Mouse (Mus musculus) kidney, embryonic 14.5 days (tissue): ENCODE results near the gene Dlg2. TPM values are rescaled to one million over a fixed set of nuclear protein-coding genes. Genes with fewer than 3 reads are reported as not detected.

Experiments used
- ATAC-seq: fragments of 200-750 bp; cut with Nextera tagmentation; 2 replicates; pipeline ENCODE4 v1.8.0; 2017; ENCODE audit warnings: moderate number of reproducible peaks, mild to moderate bottlenecking, moderate TSS enrichment, moderate library complexity; ENCODE audit not compliant: low FRiP score, low TSS enrichment
- H3K27ac ChIP-seq: fragments of 300-500 bp; sonication (generic); 2 replicates; pipeline ENCODE4 v1.5.1; 2014; ENCODE audit warnings: low read depth, mild to moderate bottlenecking, low read length, moderate library complexity, mixed read lengths
- H3K27me3 ChIP-seq: fragments of 300-500 bp; sonication (generic); 2 replicates; pipeline ENCODE4 v1.6.1; 2014; ENCODE audit warnings: mild to moderate bottlenecking, low read length; ENCODE audit not compliant: control insufficient read depth, insufficient read depth
- H3K36me3 ChIP-seq: fragments of 300-500 bp; sonication (generic); 2 replicates; pipeline ENCODE4 v1.6.1; 2014; ENCODE audit warnings: low read length, mixed read lengths; ENCODE audit not compliant: control insufficient read depth, insufficient read depth
- H3K4me1 ChIP-seq: fragments of 300-500 bp; sonication (generic); 2 replicates; pipeline ENCODE4 v1.6.1; 2014; ENCODE audit warnings: low read length, mixed read lengths; ENCODE audit not compliant: control insufficient read depth, insufficient read depth
- H3K4me2 ChIP-seq: fragments of 300-500 bp; sonication (generic); replicated peaks from 2 replicates; pipeline ENCODE4 v1.6.1; 2014; ENCODE audit warnings: low read depth, mild to moderate bottlenecking, low read length
- H3K4me3 ChIP-seq: fragments of 300-500 bp; sonication (generic); 2 replicates; pipeline ENCODE4 v1.5.1; 2014; ENCODE audit warnings: mild to moderate bottlenecking, low read length
- H3K9ac ChIP-seq: fragments of 300-500 bp; sonication (generic); 2 replicates; pipeline ENCODE4 v1.6.1; 2014; ENCODE audit warnings: low read depth, mild to moderate bottlenecking, low read length, moderate library complexity
- H3K9me3 ChIP-seq: fragments of 300-500 bp; sonication (generic); 2 replicates; pipeline ENCODE4 v1.6.1; 2016; ENCODE audit warnings: low read length; ENCODE audit not compliant: control insufficient read depth
- WGBS: fragments of 180-500 bp; shearing (Covaris S2); extraction: QIAGEN DNeasy Blood & Tissue Kit; methylation state at CpG from one replicate; pipeline ENCODE4 v1.1.7; 2014; 5-methylcytosine and 5-hydroxymethylcytosine counted together
- polyA plus RNA-seq: library from polyadenylated mRNA; unstranded; fragments of >200 nt; fragmentation: Nextera tagmentation; extraction: Ambion mirVana; gene quantifications from 2 replicates; pipeline ENCODE4 v1.2.1, GENCODE M21; 2014

The Dlg2 gene
- polyA plus RNA-seq, 1 experiment from 2014 or later = 0.97 TPM

GRCm38 (mm10) chr7:92363800-92364199, 1887.3 kb downstream of the Dlg2 start:
- Histone ChIP-seq H3K36me3 (no peaks in the 10 kb centered on the region), H3K9me3 (no peaks in the 10 kb centered on the region), H3K4me1 (no peaks in the 10 kb centered on the region), H3K4me3 (no peak overlapping the region), H3K4me2 (no peak overlapping the region), H3K27me3 (no peaks in the 10 kb centered on the region), H3K9ac (no peak overlapping the region), H3K27ac (no peak overlapping the region)
- ATAC-seq = no peak
- WGBS = 77% methylated on average over 4 of the region's 4 CpGs

- no peak for ATAC-seq
- H3K27ac ChIP-seq = no peak overlapping the region
- 79% methylated on average over 1 of the region's 1 CpGs for WGBS
- H3K4me1 ChIP-seq = no peaks in the 10 kb centered on the region
- H3K9me3 ChIP-seq = no peaks in the 10 kb centered on the region
- no peaks in the 10 kb centered on the region for H3K36me3 ChIP-seq
- H3K4me2 ChIP-seq = no peak overlapping the region
- H3K27me3 ChIP-seq = no peaks in the 10 kb centered on the region
- no peak overlapping the region for H3K9ac ChIP-seq
- no peak overlapping the region for H3K4me3 ChIP-seq
These were observed 1890.6 kb downstream of the Dlg2 start for GRCm38 (mm10) chr7:92367111-92367510.

- no peak overlapping the region for H3K27ac ChIP-seq
- H3K36me3 ChIP-seq = no peaks in the 10 kb centered on the region
- H3K27me3 ChIP-seq = no peaks in the 10 kb centered on the region
- no peak overlapping the region for H3K9ac ChIP-seq
- ATAC-seq = no peak
- no peak overlapping the region for H3K4me2 ChIP-seq
- H3K4me3 ChIP-seq = no peak overlapping the region
- no peaks in the 10 kb centered on the region for H3K4me1 ChIP-seq
- H3K9me3 ChIP-seq = no peaks in the 10 kb centered on the region
These were observed 1894.0 kb downstream of the Dlg2 start for GRCm38 (mm10) chr7:92370521-92370920.

DNA sequence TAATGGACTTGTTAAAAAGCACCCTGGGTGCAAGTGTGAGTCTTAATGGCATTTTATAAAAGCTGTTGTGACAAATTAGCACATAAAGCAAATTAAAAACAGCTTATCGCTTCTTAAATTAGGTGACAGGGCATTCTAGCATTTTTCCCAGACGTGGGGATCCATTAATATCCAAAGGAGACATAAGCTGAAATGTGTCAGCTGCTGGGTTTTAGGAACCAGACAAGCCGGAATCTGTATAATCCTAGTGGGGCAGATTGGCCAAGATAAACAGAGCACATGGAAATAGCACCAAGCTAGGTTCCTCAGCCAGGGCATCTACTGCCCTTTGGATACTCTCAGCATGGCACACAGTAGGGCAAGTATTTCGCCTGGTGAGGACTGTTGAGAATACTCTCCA, 1895.2 kb downstream of the Dlg2 start:
- Histone ChIP-seq H3K9me3 (no peaks in the 10 kb centered on the region), H3K4me1 (no peaks in the 10 kb centered on the region), H3K27me3 (no peaks in the 10 kb centered on the region), H3K9ac (no peak overlapping the region), H3K36me3 (no peaks in the 10 kb centered on the region), H3K27ac (no peak overlapping the region), H3K4me3 (no peak overlapping the region), H3K4me2 (no peak overlapping the region)
- no peak for ATAC-seq
- WGBS = 62% methylated on average over 4 of the region's 4 CpGs

DNA sequence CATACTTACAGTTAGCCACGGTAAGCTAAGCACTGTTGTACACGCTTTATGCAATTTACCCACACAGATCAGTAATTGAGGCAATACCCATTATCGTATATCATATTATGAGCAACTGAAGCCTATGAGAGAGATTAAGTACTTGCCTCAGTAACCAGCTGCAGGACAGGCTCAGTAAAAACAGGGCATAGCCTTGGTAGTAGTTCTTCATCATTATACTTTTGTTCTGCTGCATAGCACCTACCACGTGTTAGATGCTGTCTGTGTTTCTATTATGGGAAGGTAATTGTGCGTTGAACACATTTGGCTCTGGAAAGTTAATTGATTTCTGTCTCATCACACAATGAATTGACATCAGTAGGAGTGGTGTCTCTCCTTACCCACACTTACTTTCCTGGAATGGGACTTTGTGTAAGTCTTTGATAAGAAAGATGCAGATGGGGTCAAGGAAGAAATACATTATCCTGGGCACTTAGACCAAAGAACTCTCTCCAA, 1897.4 kb downstream of the Dlg2 start:
- Histone ChIP-seq H3K4me2 (no peak overlapping the region), H3K27me3 (no peaks in the 10 kb centered on the region), H3K4me3 (no peak overlapping the region), H3K9ac (no peak overlapping the region), H3K36me3 (no peaks in the 10 kb centered on the region), H3K9me3 (no peaks in the 10 kb centered on the region), H3K27ac (no peak overlapping the region), H3K4me1 (no peaks in the 10 kb centered on the region)
- WGBS = 84% methylated on average over 5 of the region's 5 CpGs
- no peak for ATAC-seq

DNA sequence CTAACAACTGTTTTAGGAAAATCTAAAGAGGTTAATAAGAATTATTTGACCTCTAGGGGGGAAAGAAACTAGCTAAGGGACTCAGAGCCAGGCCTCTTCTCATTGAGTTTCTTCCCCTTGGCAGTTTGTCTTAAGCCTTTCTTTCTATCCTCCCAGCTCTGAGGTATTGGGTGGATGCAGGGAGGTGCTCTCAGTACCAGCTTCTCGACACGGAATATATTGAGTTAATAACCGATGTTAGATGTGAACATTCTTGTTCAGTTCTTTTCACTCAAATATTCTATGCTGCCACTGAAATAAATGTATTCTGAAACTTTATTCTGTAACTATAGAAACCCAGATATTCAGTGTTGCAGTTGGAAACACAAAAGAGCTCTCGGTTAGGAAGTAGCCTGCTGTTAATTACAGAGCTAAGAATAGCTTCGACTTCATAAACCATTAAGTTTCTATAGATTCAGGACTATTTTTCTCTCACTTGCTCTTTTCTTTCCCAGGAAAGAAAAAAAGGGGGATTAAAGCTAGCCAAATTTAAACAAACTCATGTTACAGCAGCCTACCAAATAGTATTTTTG, 1907.5 kb downstream of the Dlg2 start:
- no peak overlapping the region for H3K9ac ChIP-seq
- H3K27me3 ChIP-seq = no peaks in the 10 kb centered on the region
- WGBS = 82% methylated on average over 5 of the region's 5 CpGs
- no peak for ATAC-seq
- H3K27ac ChIP-seq = no peak overlapping the region
- H3K4me2 ChIP-seq = no peak overlapping the region
- no peaks in the 10 kb centered on the region for H3K4me1 ChIP-seq
- no peaks in the 10 kb centered on the region for H3K36me3 ChIP-seq
- no peaks in the 10 kb centered on the region for H3K9me3 ChIP-seq
- no peak overlapping the region for H3K4me3 ChIP-seq

GRCm38 (mm10) chr7:92392052-92392640, 1915.7 kb downstream of the Dlg2 start:
- Histone ChIP-seq H3K4me1 (no peaks in the 10 kb centered on the region), H3K9ac (no peak overlapping the region), H3K36me3 (no peaks in the 10 kb centered on the region), H3K27me3 (no peaks in the 10 kb centered on the region), H3K27ac (no peak overlapping the region), H3K4me3 (no peak overlapping the region), H3K4me2 (no peak overlapping the region), H3K9me3 (no peaks in the 10 kb centered on the region)
- ATAC-seq = no peak
- WGBS = 82% methylated on average over 6 of the region's 6 CpGs

GRCm38 (mm10) chr7:92396783-92397182, 1920.3 kb downstream of the Dlg2 start:
- no peaks in the 10 kb centered on the region for H3K27me3 ChIP-seq
- 83% methylated on average over 1 of the region's 1 CpGs for WGBS

GRCm38 (mm10) chr7:92398841-92399240, 1922.4 kb downstream of the Dlg2 start:
- H3K4me2 ChIP-seq = no peak overlapping the region
- no peak for ATAC-seq
- 84% methylated on average over 1 of the region's 1 CpGs for WGBS
- H3K9me3 ChIP-seq = no peaks in the 10 kb centered on the region
- no peaks in the 10 kb centered on the region for H3K4me1 ChIP-seq
- H3K9ac ChIP-seq = no peak overlapping the region
- no peak overlapping the region for H3K27ac ChIP-seq
- H3K27me3 ChIP-seq = no peaks in the 10 kb centered on the region
- no peaks in the 10 kb centered on the region for H3K36me3 ChIP-seq
- H3K4me3 ChIP-seq = no peak overlapping the region

More at GRCm38 (mm10) chr7:92396783-92397182, 1920.3 kb downstream of the Dlg2 start:
- no peaks in the 10 kb centered on the region for H3K4me1 ChIP-seq
- H3K4me2 ChIP-seq = no peak overlapping the region
- no peaks in the 10 kb centered on the region for H3K9me3 ChIP-seq
- H3K9ac ChIP-seq = no peak overlapping the region
- no peak for ATAC-seq
- no peak overlapping the region for H3K4me3 ChIP-seq
- H3K36me3 ChIP-seq = no peaks in the 10 kb centered on the region
- H3K27ac ChIP-seq = no peak overlapping the region
